Mouse (Mus musculus): ENCODE results near the gene Slc5a4b.

Slc5a4b gene

DNA sequence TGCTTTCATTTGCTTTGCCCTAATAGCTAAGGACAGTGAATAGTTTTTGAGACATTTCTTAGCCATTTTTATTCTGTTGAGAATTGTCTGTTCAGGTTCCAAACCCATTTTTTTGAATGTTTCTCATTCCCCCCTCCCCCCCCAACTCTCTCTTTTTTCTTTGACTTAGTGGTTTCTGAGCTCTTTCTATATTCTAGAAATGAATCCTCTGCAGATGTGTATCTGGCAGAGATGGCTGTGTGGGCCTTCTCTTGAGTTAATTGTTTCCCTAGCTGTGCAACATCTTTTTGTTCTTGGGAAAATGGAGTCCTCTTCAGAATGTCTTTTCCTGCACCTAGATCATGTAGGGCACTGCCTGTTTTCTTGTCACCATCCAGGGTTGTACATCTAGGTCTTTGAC is 75.5 kb downstream of the Slc5a4b start:
- no peak for DNase-seq

DNA sequence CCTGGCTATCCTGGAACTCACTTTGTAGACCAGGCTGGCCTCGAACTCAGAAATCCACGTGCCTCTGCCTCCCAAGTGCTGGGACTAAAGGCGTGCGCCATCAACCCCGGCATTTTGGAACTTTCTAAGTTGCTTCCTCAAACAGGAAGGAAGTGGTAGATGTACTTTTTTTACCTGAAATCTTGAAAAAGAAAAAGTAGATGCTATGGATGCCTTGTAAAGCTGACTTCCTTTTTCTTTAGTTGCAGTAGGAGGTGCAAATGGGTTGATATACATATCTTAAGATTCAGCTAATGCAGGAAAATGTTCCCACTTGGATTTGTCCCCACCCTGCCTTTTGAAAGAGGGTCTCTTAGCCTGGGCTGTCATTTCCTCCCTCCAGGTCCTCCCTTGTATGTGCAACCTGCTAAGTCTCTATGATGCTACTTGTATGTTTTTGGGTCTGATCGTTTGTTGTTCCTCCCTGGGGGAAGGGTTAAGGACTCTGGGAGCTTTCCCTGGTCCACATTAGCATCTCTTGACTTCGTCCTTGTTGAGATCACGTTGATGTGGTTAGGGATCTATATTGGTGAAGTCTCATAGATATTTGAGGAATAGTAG is 76.7 kb downstream of the Slc5a4b start:
- DNase-seq = no peak

DNA sequence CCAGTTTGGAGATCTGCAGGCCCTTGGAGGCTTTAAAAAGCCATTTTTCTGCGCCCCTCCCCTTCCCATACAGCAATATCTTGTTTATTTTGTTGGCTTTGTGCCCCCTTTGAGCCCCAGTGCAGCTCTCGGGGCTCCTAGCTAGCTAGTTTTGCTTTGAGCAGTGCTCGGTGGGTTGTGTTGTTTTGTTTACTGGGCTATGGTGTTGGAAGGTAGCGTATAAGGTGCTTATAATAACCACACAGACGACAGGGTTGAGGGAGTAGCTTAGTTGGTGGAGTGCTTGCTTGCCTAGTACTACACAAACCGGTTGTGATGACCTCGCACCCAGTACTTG is 77.7 kb downstream of the Slc5a4b start:
- no peak for DNase-seq

DNA sequence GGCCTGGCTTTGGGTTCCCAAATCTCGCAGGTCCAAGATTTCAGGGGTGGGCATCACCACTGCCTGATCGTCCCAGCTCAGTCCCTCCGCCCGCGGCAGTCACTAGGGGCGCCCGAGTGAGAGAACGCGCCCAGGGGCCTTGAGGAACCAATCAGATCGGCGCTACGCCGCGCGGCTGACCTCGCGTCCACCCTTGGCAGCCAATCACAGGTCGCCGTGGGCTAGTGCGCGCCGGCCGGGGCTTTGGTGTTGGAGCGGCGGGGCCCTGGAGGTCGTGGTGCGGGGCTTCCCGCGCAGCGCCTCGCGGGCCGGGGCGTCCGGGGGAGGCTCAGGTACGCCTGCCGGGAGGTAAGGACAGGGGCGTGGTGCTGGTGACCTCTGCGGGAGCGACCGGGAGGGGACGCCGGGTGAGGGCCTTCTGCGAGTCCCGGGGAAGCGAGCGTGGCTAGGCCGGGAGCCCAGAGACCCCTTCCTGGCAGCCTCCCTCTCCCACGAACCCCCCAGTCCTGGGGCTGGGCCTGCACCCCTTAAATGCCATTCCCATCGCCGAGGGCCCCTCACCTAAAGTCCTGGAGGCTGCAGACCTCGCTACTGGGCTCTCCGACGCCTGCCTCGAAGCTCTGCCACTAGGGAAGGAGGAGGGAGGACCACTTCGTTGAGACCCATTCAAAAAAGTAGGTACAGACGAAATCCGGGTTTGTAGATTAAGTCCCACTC is 78.2 kb downstream of the Slc5a4b start, which contains the start of gene Zfp280b:
Gene Zfp280b (plus strand): TSS at position 249 of the 717 bp plus-strand sequence.
- peak; percentile 94 to 96 for DNase-seq

- peak in 1 of 2 experiments; percentile 50 for DNase-seq
Measured at GRCm38 (mm10) chr10:76031511-76032401, 79.0 kb downstream of the Slc5a4b start.

GRCm38 (mm10) chr10:76030496-76030895 is 80.3 kb downstream of the Slc5a4b start:
- no peak for DNase-seq

- no peak for DNase-seq
Measured at GRCm38 (mm10) chr10:76029276-76029675, 81.5 kb downstream of the Slc5a4b start.

DNA sequence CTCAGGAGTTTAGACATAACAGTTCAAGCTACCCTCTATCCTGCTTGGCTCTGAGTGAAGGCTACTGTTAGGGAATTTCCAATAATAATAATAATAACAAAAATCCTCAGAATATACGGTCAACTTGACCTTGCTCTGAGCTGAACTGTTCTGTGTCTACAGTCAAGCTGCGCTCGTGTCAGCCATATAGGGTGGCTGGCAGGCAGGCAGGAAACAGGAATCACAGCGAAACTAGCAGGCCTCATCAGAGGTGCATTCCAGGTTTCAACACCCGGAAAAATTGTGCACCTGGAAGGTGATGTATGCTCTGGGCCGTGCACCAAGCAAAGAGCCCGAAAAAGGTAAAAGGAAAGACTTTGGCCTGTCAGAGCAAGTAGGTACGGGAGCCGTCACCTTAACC is 82.4 kb downstream of the Slc5a4b start:
- no peak for DNase-seq

GRCm38 (mm10) chr10:76028016-76028366 is 82.8 kb downstream of the Slc5a4b start:
- DNase-seq = no peak

- DNase-seq = no peak
Measured at GRCm38 (mm10) chr10:76027127-76028015, 83.4 kb downstream of the Slc5a4b start.

GRCm38 (mm10) chr10:76025470-76026190 is 85.1 kb downstream of the Slc5a4b start:
- no peak for DNase-seq

DNA sequence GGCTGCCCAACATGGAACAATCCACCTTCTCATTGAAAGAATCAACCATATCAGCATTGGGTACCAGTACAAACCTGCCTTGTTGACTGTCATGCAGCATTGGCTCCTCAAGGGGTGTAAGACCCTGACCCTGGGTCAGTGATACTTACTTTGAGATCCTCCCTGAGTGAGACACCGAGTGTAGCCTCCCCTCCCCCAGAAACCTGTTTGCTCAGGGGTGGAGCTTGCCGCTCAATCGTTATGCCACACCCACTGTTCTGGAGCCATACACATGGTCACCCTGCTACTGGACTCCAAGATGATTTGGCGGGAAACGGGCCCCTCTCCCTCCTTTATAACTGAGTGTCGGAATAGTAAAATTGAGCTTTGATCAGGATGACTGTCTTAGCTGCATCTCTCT is 86.8 kb downstream of the Slc5a4b start:
- no peak for DNase-seq

GRCm38 (mm10) chr10:76021728-76022127 is 89.0 kb downstream of the Slc5a4b start:
- no peak for DNase-seq

DNA sequence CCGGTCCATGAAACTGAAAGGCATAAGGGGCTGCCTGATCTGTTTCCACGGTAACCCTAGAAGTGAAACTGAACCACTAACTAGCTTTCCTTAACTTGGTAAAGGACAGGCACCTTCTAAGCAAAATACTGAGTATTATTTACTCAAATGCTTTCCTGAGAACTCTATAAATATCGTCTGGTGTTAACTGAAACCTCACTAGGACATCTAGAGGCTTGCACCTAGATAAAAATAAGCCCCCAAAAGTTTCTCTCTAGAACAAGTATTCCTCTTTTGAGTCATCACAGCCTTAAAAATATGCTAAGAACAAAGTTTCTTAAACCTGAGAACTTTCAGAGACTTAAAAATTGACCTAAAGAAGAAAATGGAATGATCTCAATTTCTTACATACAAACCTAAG is 93.9 kb downstream of the Slc5a4b start:
- no peak for DNase-seq

- DNase-seq = no peak
Measured at GRCm38 (mm10) chr10:76012922-76013321, 97.8 kb downstream of the Slc5a4b start.

DNA sequence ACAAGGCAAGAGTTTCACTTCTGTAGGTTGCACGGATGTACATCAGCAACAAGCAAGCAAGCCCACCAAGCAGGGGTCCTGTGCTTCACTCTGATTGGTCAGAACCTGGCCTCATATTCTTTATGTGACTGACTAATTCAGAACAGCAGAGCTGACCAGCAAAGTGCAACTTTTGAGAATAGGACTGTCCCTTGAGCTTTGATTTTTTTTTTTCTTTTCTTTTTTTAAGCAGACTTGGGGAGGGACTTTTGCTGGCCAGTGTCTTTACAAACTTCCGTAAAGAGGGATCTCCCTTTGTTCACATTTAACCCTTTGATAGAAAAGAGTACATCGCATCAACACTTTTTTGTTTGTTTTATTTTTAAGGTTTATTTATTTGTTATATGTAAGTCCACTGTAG is 100.9 kb downstream of the Slc5a4b start:
- no peak for DNase-seq
